Mouse (Mus musculus) MEL (cell line): ENCODE measurements around the gene Anp32e. TPM values are rescaled to one million over a fixed set of nuclear protein-coding genes. Genes with fewer than 3 reads are reported as not detected.

Experiments
- DNase-seq: peaks from one replicate; pipeline ENCODE4 v3.0.0; 2011; ENCODE audit warnings: low read depth, low spot score
- H3K27ac ChIP-seq: 2 replicates; pipeline ENCODE4 v1.5.1; 2012; ENCODE audit warnings: low read depth, mild to moderate bottlenecking, control low read depth, low read length, moderate library complexity; ENCODE audit not compliant: control insufficient read depth
- H3K27me3 ChIP-seq, 2 experiments: fragments of 150-350 bp in 1 of 2; sonication (generic) in 1 of 2; 2 replicates each; pipeline ENCODE4 v1.6.1; 2012; ENCODE audit warnings: low read length in 2 of 2, mild to moderate bottlenecking in 2 of 2, improper control_type of control experiment in 1 of 2, moderate library complexity in 1 of 2; ENCODE audit not compliant: insufficient read depth in 2 of 2, control insufficient read depth in 1 of 2
- H3K36me3 ChIP-seq, 2 experiments: 2 replicates each; pipeline ENCODE4 v1.6.1; 2012 to 2014; ENCODE audit warnings: low read length in 2 of 2, improper control_type of control experiment in 1 of 2, inconsistent platforms in 1 of 2, mild to moderate bottlenecking in 1 of 2; ENCODE audit not compliant: insufficient read depth in 2 of 2, control insufficient read depth in 1 of 2
- H3K4me1 ChIP-seq, 2 experiments: fragments of 150-350 bp in 1 of 2; sonication (generic) in 1 of 2; 2 replicates each; pipeline ENCODE4 v1.6.1; 2012; ENCODE audit warnings: low read length in 2 of 2, improper control_type of control experiment in 1 of 2, mild to moderate bottlenecking in 1 of 2; ENCODE audit not compliant: insufficient read depth in 2 of 2, control insufficient read depth in 1 of 2
- H3K4me3 ChIP-seq, 2 experiments: fragments of 150-350 bp in 1 of 2; sonication (generic) in 1 of 2; 2 replicates each; pipeline ENCODE4 v1.5.1; 2012; ENCODE audit warnings: low read depth in 2 of 2, low read length in 2 of 2, mild to moderate bottlenecking in 2 of 2, moderate library complexity in 2 of 2, control low read depth in 1 of 2, improper control_type of control experiment in 1 of 2; ENCODE audit not compliant: control insufficient read depth in 1 of 2, insufficient read depth in 1 of 2
- H3K79me2 ChIP-seq: 2 replicates; pipeline ENCODE4 v1.6.1; 2012; ENCODE audit warnings: mild to moderate bottlenecking, low read length, moderate library complexity; ENCODE audit not compliant: control insufficient read depth, poor library complexity, insufficient read depth
- H3K9ac ChIP-seq: 2 replicates; pipeline ENCODE4 v1.6.1; 2012; ENCODE audit warnings: low read depth, mild to moderate bottlenecking, control low read depth, low read length, moderate library complexity; ENCODE audit not compliant: control insufficient read depth, poor library complexity, severe bottlenecking
- H3K9me3 ChIP-seq: fragments of 150-350 bp; sonication (generic); replicated peaks from 2 replicates; pipeline ENCODE4 v1.6.1; 2012; ENCODE audit warnings: mild to moderate bottlenecking, low read length, improper control_type of control experiment, moderate library complexity; ENCODE audit not compliant: insufficient read depth
- CHD1 ChIP-seq: IDR thresholded peaks from 2 replicates; pipeline ENCODE4 v1.6.1; 2012; ENCODE audit warnings: low read depth, mild to moderate bottlenecking, inconsistent platforms, low read length, improper control_type of control experiment
- CTCF ChIP-seq, 3 experiments: IDR thresholded peaks in 2 of 3; conservative IDR thresholded peaks in 1 of 3; 2 replicates each; pipeline ENCODE4 v1.5.1; 2011 to 2012; ENCODE audit warnings: low read length in 3 of 3, low read depth in 2 of 3, mild to moderate bottlenecking in 2 of 3, improper control_type of control experiment in 1 of 3, inconsistent platforms in 1 of 3, mixed read lengths in 1 of 3, moderate library complexity in 1 of 3; ENCODE audit not compliant: control insufficient read depth in 1 of 3, insufficient read depth in 1 of 3, poor library complexity in 1 of 3, severe bottlenecking in 1 of 3
- ETS1 ChIP-seq: IDR thresholded peaks from 2 replicates; pipeline ENCODE4 v1.6.1; 2012; ENCODE audit warnings: low read depth, mild to moderate bottlenecking, inconsistent platforms, low read length, improper control_type of control experiment, moderate library complexity
- MAFK ChIP-seq: IDR thresholded peaks from 2 replicates; pipeline ENCODE4 v1.6.1; 2011; ENCODE audit warnings: low read depth, mild to moderate bottlenecking, low read length, improper control_type of control experiment, borderline replicate concordance
- MAZ ChIP-seq: IDR thresholded peaks from 2 replicates; pipeline ENCODE4 v1.6.1; 2012; ENCODE audit warnings: low read depth, mild to moderate bottlenecking, inconsistent platforms, low read length, improper control_type of control experiment
- MEF2A ChIP-seq: IDR thresholded peaks from 2 replicates; pipeline ENCODE4 v1.6.1; 2014; ENCODE audit warnings: low read depth, mild to moderate bottlenecking, inconsistent platforms, low read length, improper control_type of control experiment; ENCODE audit not compliant: poor library complexity, insufficient replicate concordance, severe bottlenecking; ENCODE audit errors: extremely low read depth
- POLR2AphosphoS2 ChIP-seq: IDR thresholded peaks from 2 replicates; pipeline ENCODE4 v1.6.1; 2011; ENCODE audit warnings: low read length, improper control_type of control experiment
- USF2 ChIP-seq, 2 experiments: IDR thresholded peaks; 2 replicates each; pipeline ENCODE4 v1.6.1; 2011 to 2012; ENCODE audit warnings: improper control_type of control experiment in 2 of 2, low read length in 2 of 2, borderline replicate concordance in 1 of 2, inconsistent platforms in 1 of 2, low read depth in 1 of 2, mild to moderate bottlenecking in 1 of 2; ENCODE audit not compliant: insufficient read depth in 1 of 2
- ZMIZ1 ChIP-seq: IDR thresholded peaks from 2 replicates; pipeline ENCODE4 v1.6.1; 2012; ENCODE audit warnings: low read depth, mild to moderate bottlenecking, inconsistent platforms, low read length, improper control_type of control experiment, moderate library complexity
- polyA plus RNA-seq, 2 experiments: library from polyadenylated mRNA; stranded (reverse) in 1 of 2; unstranded in 1 of 2; fragments of >175 nt in 1 of 2; fragments of >200 nt in 1 of 2; gene quantifications; 2 replicates each; pipeline versions ENCODE4 v1.2.1 to v1.2.4; 2012; ENCODE audit warnings: low replicate concordance in 2 of 2, low read depth in 1 of 2; ENCODE audit not compliant: insufficient read length in 2 of 2, insufficient read depth in 1 of 2, missing spikeins in 1 of 2
- total RNA-seq: library from RNA; depleted of rRNA; stranded (reverse); fragments of 300-350 nt; gene quantifications from 2 replicates; pipeline ENCODE4 v1.2.3, GENCODE M21; 2012

Anp32e gene
- total and polyA plus RNA-seq, 3 experiments, result 159 to 748 (median 412) TPM

- H3K27me3 ChIP-seq, result no peaks in the 10 kb centered on the region
- TF ChIP-seq POLR2AphosphoS2 (no peak), MAFK (no peak), CHD1 (no peak), ZMIZ1 (no peak)
- DNase-seq, result no peak
- no peaks in the 10 kb centered on the region for H3K9me3 ChIP-seq
- peaks cover 49% of the 10 kb centered on the region for H3K79me2 ChIP-seq
- H3K36me3 ChIP-seq, result peaks cover 15 to 41% of the 10 kb centered on the region in 2 experiments
- H3K4me3 ChIP-seq, result no peak overlapping the region
- peaks cover 12 to 33% of the 10 kb centered on the region in 2 experiments for H3K4me1 ChIP-seq
- H3K27ac ChIP-seq, result no peak overlapping the region
- no peak overlapping the region; the same call in 1 of the 2 replicates for H3K9ac ChIP-seq
These were observed 2.4 kb downstream of the Anp32e start for GRCm38 (mm10) chr3:95931471-95931870.

DNA sequence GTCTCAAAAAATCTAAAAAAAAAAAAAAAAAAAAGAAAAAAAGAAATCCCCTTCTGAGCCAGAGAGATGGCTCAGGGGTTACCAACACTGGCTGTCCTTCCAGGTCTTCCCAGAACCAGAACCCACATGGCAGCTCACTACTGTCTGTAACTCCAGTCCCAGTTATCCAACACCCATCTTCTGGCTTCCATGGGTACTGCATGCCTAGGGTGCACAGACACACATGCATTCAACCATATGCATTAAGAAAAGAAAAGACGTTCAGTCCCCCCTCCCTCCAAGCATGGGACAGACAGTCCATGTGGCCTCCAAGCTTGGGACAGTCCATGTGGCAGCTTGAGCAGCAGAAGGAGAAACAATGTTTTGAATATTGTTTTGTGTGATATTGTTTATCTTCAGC is 3.1 kb downstream of the Anp32e start:
- peaks cover 49% of the 10 kb centered on the region for H3K79me2 ChIP-seq
- H3K4me1 ChIP-seq, result peaks cover 12 to 33% of the 10 kb centered on the region in 2 experiments
- H3K27ac ChIP-seq, result no peak overlapping the region
- peak; percentile 58 for DNase-seq
- H3K4me3 ChIP-seq, result no peak overlapping the region
- TF ChIP-seq CHD1, result 0 out of 2 replicates have a peak, but pooled peaks have one; percentile 26
- no peak for TF ChIP-seq MEF2A
- no peak for TF ChIP-seq MAZ
- no peak for TF ChIP-seq ETS1
- TF ChIP-seq USF2 (IDR thresholded peaks at IDR 0.05; ENCODE audit: borderline replicate concordance in 1 of 2, insufficient read depth in 1 of 2, low read depth in 1 of 2, low read length in 2 of 2), result no peak
- peak in 2 of 3 experiments; percentile 30 to 34; a peak in 3 of 6 replicates for TF ChIP-seq CTCF (IDR thresholded peaks at IDR 0.05 in 2 of 3, conservative IDR thresholded peaks at IDR 0.05 in 1 of 3; ENCODE audit: control insufficient read depth in 1 of 3, insufficient read depth in 1 of 3, low read depth in 2 of 3, low read length in 3 of 3, poor library complexity in 1 of 3, severe bottlenecking in 1 of 3)
- TF ChIP-seq, all 39 proteins: peak for 2
- Histone ChIP-seq H3K9ac (no peak overlapping the region), H3K9me3 (no peaks in the 10 kb centered on the region), H3K27me3 (no peaks in the 10 kb centered on the region), H3K36me3 (peaks cover 21 to 41% of the 10 kb centered on the region in 2 experiments)

GRCm38 (mm10) chr3:95932566-95932965 is 3.5 kb downstream of the Anp32e start:
- Histone ChIP-seq H3K36me3 (peaks cover 23 to 41% of the 10 kb centered on the region in 2 experiments), H3K9ac (no peak overlapping the region)

More at GRCm38 (mm10) chr3:95932566-95932965, 3.5 kb downstream of the Anp32e start:
- no peak overlapping the region for H3K4me3 ChIP-seq
- peaks cover 49% of the 10 kb centered on the region for H3K79me2 ChIP-seq
- H3K9me3 ChIP-seq, result no peaks in the 10 kb centered on the region
- no peak for DNase-seq
- no peaks in the 10 kb centered on the region for H3K27me3 ChIP-seq
- TF ChIP-seq CHD1, result no peak
- H3K27ac ChIP-seq, result no peak overlapping the region
- peaks cover 12 to 33% of the 10 kb centered on the region in 2 experiments for H3K4me1 ChIP-seq
